Mouse (Mus musculus) gastrocnemius, adult 2 months (tissue): Measurements from ENCODE around the gene Cers5. TPM values are rescaled to one million over a fixed set of nuclear protein-coding genes. Genes with fewer than 3 reads are reported as not detected.
A peak's percentile ranks its signal among the peaks of the same experiment; 100 is the strongest.
"Not testable (repeated sequence)": the region's sequence is repeated elsewhere in the genome, so short reads cannot be mapped to it uniquely, and the experiment has no call there.

Source experiments
- DNase-seq: peaks from one replicate; pipeline ENCODE4 v3.0.0; 2022
- H3K27ac ChIP-seq: fragments of 200-600 bp; 2 replicates; pipeline ENCODE4 v1.8.1; 2022; ENCODE audit warnings: mild to moderate bottlenecking
- H3K4me3 ChIP-seq: fragments of 200-600 bp; 2 replicates; pipeline ENCODE4 v1.8.1; 2022; ENCODE audit warnings: mild to moderate bottlenecking, moderate library complexity
- CTCF ChIP-seq: fragments of 200-600 bp; IDR thresholded peaks from 2 replicates; pipeline ENCODE4 v1.8.1; 2022; ENCODE audit warnings: antibody characterized with exemption, mild to moderate bottlenecking, moderate library complexity
- intact Hi-C: fragments of 180-260 bp; cut with DNase I; formaldehyde crosslinking; loops from one replicate; pipeline ENCODE4 v1.15.1; 2025
- total RNA-seq, 2 experiments: library from RNA; stranded (reverse); gene quantifications; 2 replicates each; pipeline ENCODE4 v1.2.3; 2021

Cers5 gene
- total RNA-seq, 2 experiments from 2014 or later: 4.6 to 5.4 TPM

DNA sequence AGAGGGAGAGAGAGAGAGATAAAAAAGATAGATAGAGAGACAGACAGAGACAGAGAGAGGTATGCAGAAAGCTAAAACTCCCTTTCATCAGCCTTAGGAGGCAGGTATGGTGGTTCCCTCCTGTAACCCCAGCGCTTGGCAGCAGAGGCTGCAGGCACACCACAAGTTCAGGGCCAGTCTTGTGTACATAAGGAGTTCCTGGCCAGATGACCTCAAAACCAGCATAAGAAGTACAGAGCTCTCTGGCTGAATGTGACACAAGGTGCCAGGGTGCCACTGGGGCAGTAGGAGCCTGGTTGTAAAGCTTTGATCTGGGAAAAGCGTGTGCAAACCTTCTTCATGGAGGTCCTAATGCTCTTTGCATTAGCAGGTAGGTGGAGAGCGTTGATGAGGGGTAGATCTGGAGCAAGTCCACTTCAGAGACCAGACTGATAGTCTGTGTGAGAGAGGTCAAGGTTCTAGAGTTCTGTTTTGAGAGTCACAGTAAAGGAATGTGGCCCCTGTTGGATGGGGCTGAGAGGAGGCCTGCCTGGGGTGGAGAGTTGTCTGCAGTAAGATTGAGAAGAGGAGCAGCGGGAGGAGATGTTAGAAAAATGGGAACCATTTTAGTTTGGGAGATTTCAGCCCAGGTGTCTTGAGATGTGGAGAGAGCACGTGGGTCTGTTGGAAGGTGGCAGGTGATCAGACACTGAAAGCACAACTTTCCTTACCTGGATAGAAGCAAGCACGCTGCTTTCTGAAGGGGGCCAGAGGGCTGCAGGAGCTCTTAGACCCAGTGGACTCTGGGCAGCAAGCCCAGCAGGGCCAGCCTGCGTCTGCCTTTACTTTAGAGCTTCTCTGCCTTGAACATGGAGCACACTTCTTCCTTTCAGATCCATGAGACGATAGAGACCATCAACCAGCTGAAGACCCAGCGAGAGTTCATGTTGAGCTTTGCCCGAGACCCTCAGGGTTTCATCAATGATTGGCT lies 62.2 kb downstream of the Cers5 start:
- DNase-seq: no peak
- no peak for TF ChIP-seq CTCF
- intact Hi-C loops: loop anchor here (5.0 kb wide), 1 partner anchor 197 kb away; no protein-coding TSS in a partner anchor
- Histone ChIP-seq H3K27ac (no peak overlapping the region), H3K4me3 (no peak overlapping the region)

DNA sequence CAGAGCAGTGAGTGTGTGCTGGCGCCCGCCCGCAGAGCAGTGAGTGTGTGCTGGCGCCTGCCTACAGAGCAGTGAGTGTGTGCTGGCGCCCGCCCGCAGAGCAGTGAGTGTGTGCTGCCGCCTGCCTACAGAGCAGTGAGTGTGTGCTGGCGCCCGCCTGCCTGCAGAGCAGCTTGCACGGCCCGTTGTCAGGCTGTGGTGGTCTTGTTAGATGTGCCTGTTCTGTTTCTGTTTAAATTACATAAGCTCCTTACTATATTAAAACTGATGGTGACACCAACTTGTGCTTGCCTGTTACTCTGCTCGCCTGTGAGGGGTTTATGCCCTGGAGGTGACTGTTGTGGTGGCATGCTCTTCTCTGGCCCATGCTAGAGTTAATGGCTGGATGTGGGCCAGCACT lies 64.5 kb downstream of the Cers5 start:
- DNase-seq: no peak
- H3K4me3 ChIP-seq: no peak overlapping the region
- intact Hi-C loops: no loop called here
- H3K27ac ChIP-seq: no peak overlapping the region
- TF ChIP-seq CTCF: no peak

- intact Hi-C loops: no loop called here
- Histone ChIP-seq H3K27ac (peak within 1 kb of the TSS; percentile 48), H3K4me3 (peak within 1 kb of the TSS; percentile 13)
- peak; percentile 77 for DNase-seq
- peak; percentile 96 for TF ChIP-seq CTCF
These were observed 67.1 kb downstream of the Cers5 start, which contains the start of gene Gm17349 for GRCm38 (mm10) chr15:99705440-99706048. Gene Gm17349 (minus strand): TSS chr15:99705490.

- TF ChIP-seq CTCF: no peak
- intact Hi-C loops: no loop called here
- no peak for DNase-seq
- H3K4me3 ChIP-seq: no peak overlapping the region
- H3K27ac ChIP-seq: peak overlapping the region; percentile 48
These were observed 67.8 kb downstream of the Cers5 start for GRCm38 (mm10) chr15:99704881-99705280.

GRCm38 (mm10) chr15:99704041-99704681 lies 68.5 kb downstream of the Cers5 start:
- peak overlapping the region; percentile 48 for H3K27ac ChIP-seq
- peak overlapping the region; percentile 13 for H3K4me3 ChIP-seq
- no peak for TF ChIP-seq CTCF
- DNase-seq: no peak
- intact Hi-C loops: no loop called here

DNA sequence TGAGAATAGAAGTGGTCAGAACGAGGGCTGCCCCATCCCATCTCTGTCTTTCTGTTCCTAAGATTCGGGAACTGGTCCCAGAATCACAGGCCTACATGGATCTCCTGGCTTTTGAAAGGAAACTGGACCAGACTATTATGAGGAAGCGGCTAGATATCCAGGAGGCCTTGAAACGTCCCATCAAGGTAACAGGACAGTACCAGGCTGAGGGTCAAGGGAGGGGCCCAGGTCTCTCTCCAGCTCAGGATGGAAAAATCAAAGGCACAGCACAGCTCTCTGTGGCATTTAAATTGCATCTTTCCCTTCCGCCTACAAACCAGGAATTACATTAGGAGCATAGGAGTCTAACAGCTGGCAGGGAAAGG lies 69.0 kb downstream of the Cers5 start:
- Histone ChIP-seq H3K27ac (peak overlapping the region; percentile 16; the same call in 1 of the 2 replicates), H3K4me3 (no peak overlapping the region)
- intact Hi-C loops: no loop called here
- no peak for TF ChIP-seq CTCF
- no peak for DNase-seq

GRCm38 (mm10) chr15:99703104-99703503 lies 69.6 kb downstream of the Cers5 start:
- DNase-seq: no peak
- peak overlapping the region; percentile 80 for H3K4me3 ChIP-seq
- H3K27ac ChIP-seq: peak overlapping the region; percentile 99; the same call in 1 of the 2 replicates
- TF ChIP-seq CTCF: no peak
- intact Hi-C loops: no loop called here

DNA sequence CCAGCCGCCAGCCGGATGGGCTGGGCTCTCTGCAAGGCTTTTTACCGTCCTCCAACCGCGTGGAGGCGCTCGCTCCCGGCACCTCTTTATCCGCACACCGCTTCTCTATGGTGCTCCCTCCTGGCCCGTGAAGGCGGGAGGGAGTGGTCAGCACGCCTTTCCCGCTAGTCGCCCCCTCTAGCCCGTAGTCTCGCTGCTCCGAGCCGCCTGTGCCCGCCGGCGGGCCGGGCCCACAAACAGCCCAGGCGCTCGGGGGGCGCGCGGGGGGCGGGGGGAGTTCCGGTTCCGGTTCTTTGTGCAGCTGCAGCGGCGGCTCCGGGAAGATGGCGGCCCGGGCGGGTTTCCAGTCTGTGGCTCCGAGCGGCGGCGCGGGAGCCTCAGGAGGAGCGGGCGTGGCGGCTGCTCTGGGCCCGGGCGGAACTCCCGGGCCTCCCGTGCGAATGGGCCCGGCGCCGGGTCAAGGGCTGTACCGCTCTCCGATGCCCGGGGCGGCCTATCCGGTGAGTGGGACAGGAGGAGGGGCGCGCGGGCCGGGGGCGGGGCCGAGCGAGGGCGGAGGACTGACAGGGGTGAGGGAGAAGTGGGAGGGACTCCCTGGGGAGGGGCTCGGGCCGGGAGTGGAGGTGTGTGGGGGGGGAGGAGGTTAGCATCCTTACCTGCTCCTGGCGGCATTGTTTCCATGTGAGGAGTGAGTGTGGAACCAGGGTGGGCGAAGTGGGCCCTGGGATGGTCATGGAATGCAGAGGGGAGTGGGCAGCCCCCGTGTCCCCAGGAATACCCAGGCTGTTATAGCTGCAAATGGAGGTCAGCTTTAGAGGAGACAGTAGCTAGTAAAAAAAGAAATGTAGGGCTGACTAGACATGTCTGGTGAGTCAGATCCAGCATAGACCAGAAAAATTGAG lies 70.4 kb downstream of the Cers5 start, which contains the start of gene Smarcd1:
Smarcd1 (plus strand) TSS at position 131 of the 902 bp plus-strand sequence.
- intact Hi-C loops: no loop called here
- H3K27ac ChIP-seq: peak within 1 kb of the TSS; percentile 99
- peak; percentile 94 for TF ChIP-seq CTCF
- peak; percentile 95 for DNase-seq
- peak within 1 kb of the TSS; percentile 80 for H3K4me3 ChIP-seq

DNA sequence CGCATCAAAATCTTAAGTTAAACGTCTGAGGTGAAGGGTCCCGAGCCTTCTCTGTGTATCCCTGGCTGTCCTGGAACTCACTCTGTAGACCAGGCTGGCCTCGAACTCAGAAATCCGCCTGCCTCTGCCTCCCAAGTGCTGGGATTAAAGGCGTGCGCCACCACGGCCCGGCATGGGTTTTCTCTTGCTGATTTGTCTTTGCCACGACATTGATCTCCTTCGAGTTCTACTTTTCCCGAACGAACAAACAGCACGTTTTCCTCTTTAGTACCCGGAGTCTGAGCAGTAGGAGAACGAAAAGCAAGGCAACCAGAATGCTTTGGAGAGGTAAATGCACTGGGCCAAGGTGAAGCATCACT lies 71.1 kb downstream of the Cers5 start:
- DNase-seq, intact Hi-C loops: not testable (repeated sequence)
- Histone ChIP-seq H3K4me3 (peak overlapping the region; percentile 80), H3K27ac (peak overlapping the region; percentile 99)

DNA sequence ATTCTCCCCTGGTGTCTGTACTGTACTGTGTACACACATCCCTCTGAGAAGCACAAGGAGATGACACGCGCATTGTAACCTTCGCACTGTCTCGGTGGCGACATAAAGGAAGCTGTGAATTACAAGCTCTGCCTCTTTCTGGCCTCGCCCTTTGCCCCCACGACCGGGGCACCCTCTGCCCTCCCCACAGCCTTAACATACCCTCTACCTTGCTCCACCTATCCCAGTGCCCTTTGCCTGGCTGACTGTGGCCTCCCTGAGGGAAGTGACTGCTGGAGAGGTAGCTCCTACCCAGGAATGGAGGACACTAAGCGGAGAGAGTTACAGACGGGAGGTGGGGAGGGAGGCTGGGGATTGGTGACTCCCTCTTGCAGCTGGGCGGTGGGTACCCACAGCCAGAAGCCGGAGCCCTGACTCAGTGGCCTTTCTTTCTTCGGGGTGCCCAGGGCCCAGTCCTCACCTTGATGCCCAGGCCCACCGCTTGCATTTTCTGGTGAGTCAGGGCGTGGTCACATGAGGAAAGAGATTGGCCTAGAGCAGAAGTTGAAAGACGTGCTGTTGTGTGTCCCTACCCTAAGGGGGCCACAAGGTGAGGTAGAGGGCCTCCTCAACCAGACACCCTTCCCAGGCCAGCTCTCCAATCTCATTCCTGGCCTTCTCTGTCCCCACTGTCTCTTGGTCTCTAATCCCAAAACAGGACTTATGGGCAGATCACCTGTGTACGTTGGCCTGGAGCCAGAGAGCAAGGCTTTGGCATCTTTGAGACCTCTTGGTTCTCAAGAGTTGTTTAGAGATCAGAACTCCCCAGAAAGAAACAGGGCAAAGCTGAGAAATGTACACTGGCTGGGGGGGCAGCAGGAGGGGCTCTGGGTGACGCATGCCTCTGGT lies 72.2 kb downstream of the Cers5 start:
- no peak for TF ChIP-seq CTCF
- intact Hi-C loops: no loop called here
- Histone ChIP-seq H3K27ac (no peak overlapping the region), H3K4me3 (no peak overlapping the region)
- DNase-seq: no peak

GRCm38 (mm10) chr15:99699715-99700114 lies 73.0 kb downstream of the Cers5 start:
- H3K4me3 ChIP-seq: no peak overlapping the region
- H3K27ac ChIP-seq: no peak overlapping the region
- DNase-seq: no peak
- intact Hi-C loops: no loop called here
- no peak for TF ChIP-seq CTCF
